Mouse (Mus musculus) cerebellum, postnatal 4 days (tissue): Measurements from ENCODE around the gene Tlcd1.
A peak's percentile ranks its signal among the peaks of the same experiment; 100 is the strongest.

Experiments used
- DNase-seq, 2 experiments: peaks; one replicate each; pipeline ENCODE4 v3.0.0; 2022; ENCODE audit warnings: low spot score in 2 of 2, mixed read lengths in 1 of 2

Tlcd1 gene

DNA sequence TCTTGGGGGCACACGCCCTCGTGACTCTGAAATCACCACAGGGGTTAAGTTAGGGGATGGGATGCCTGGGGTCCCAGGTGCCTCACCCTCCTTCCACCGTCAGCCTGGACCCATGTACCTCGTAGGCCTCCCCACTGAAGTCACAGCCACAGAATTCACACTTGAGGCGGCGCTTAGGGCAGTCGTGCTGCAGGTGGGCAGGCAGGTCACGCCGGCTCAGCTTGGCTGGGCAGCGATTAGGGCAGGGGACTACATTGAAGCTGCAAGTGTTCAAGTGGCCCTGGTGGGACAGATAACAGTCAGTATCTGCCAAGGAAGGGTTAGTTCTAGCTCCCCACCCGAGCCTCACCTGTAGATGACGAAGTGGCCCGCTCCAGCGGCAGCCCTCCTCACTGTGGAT is 15.3 kb upstream of the Tlcd1 start:
- no peak for DNase-seq

DNA sequence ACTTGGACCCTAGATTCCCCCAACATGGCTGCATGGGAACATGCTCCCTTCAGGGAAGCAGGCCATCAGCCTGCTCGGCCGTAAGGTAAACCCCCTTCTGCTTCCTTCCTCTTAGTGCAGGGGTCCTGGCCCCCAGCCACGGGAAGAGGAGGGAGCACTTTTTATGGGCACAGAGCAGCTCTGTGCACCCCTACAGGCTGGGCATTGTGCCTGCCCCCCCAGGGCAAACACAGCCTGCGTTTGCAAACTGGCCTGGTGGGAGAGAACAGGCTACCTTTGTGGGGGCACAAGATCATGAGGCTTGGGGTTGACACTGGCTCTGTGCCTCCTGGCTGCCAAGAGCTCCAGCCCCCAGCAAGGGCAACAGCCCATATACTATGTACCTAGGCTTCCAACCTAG is 14.5 kb upstream of the Tlcd1 start:
- no peak for DNase-seq

- DNase-seq = peak in 1 of 2 experiments; percentile 63
Measured at GRCm38 (mm10) chr11:78162504-78162903, 14.0 kb upstream of the Tlcd1 start.

- DNase-seq = no peak
Measured at GRCm38 (mm10) chr11:78163045-78163444, 13.5 kb upstream of the Tlcd1 start.

- DNase-seq = no peak
Measured at GRCm38 (mm10) chr11:78163681-78164603, 12.6 kb upstream of the Tlcd1 start.

DNA sequence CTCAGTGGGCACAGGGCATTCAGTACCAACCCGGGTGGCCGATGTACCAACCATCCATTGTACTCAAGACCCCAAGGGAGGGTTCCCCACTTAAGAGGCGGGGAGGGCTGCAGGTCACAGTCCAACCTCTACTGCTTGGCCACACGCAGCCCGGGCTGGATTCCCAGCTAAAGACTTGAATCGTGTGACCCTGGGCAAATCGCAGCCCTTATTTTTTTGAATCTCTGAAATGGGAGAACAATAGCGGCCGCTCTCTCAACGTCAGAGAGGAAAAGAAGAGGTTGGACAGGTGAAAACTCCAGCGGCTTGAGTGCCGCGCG is 11.9 kb upstream of the Tlcd1 start:
- no peak for DNase-seq

DNA sequence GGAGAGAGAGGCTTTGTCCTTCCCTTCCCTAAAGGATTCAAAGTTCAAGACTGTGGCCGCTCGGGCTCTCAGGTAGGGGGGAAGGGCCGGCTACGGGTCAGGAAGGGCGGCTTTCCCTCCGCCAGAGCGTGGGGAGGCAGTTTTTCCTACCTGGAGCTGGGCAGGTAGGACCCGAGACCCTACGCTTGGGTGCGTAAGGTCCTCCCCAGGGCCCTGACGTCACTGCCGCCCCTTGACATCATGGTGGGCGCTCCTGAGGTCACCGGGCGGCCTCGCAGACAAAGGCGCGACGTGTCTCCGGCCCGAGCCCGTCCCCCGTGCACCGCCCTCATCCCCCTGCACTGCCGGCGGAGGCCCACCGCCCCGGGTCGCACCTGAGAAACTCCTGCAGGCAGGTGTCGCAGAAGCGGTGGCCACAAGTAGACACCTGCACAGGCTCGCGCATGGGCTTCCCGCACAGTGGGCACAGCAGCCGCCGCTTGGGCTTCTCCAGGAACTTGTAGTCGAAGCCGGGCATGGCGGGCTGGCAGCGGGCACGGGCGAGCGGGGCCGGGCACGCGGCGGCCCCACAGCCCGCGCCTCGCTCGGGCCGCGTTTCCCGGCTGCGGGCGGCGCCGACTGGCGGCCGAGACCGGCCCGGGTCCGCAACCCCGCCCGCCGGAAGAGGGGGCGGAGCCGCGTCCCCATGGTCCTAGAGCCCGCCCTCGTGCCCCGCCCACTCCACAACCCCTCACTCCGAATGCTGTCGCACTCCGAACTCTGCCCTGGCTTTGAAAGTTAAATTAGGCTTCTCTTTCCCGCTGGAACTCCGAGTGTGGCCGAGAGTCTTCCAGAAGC is 11.4 kb upstream of the Tlcd1 start, which contains the start of gene Traf4:
Gene Traf4, minus strand, starts transcription at position 666 of the 837 bp plus-strand sequence.
- DNase-seq = peak in 1 of 2 experiments; percentile 83

DNA sequence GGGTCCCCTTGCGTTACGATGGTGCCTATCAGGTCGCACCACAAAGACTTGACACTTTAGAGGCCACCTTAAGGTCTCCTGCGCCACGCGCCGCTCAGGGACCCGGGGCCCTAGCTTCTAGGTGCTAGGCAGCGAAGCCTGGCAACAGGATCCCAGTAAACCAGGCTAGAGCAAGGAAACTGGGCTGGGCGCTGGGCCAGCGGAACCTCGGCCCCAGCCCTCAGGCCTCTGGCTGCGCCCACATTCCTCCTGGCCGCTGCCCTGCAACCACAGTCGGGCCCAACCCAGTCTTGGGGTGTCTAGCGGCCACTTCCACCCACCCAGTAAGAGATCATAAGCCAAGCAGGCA is 10.8 kb upstream of the Tlcd1 start:
- peak in 1 of 2 experiments; percentile 50 for DNase-seq

DNA sequence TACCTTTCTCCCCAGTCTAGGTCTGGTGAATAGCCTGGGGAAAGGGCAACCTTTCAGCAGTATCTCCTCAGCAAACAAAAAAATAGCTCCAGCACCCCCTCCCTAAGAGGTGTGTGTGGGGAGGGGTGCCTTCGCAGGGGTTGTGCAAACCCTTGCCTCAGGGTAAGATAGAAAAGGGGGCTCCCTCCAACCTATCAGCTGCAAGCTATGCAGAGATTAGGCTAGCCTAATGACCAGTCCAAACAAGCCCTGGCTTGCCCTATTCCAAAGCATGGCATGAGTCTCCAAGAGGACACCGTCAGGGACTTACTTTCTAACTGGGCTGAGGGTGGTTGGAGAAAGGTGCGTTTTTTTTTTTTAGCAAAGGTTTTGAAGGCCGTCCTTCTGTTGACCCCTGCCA is 10.3 kb upstream of the Tlcd1 start:
- no peak for DNase-seq

GRCm38 (mm10) chr11:78166640-78167039 is 9.9 kb upstream of the Tlcd1 start:
- DNase-seq = no peak

GRCm38 (mm10) chr11:78167257-78167959 is 9.1 kb upstream of the Tlcd1 start:
- no peak for DNase-seq

DNA sequence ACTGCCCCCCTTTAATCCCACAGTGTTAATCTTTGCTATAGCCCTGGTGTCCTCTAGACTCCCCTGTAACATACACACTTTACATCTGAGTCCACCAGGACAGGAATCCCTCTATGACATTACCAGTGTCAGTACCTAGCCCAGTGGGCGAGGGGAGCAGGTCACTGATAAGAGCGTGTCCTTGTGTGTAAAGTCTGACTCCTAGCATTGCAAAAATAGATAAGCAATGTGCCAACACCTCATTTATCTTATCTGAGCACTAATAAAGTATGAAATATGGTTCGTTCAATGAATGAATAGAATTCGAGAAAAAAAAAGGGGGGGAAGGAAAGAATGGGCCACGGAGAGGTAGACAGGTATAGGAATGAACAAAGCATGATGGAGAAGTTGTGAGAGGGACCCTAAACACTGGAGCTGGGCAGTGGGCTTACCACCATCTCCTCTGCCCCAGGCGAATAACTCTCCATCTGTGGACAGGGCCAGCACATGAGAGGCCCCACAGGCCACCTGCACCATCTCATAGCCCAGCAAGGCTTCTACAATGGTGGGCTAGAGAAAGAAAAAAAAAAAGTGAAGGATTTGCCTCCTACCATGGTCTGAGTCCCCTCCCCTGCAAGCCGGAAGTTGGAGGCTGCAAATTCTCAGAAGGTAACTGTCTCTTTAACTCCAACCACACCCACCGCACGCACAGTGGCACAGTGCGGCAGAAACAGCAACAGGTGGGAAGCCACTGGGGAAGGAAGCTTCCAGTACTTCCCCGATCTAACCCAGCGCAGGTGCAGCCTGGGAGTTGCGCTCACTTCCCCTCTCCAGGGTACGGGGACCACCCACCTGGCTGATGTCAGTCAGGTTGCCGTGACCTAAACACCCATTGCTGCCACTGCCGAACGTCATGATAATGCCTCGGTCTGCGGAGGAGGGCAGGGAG is 7.7 kb upstream of the Tlcd1 start:
- DNase-seq = no peak

DNA sequence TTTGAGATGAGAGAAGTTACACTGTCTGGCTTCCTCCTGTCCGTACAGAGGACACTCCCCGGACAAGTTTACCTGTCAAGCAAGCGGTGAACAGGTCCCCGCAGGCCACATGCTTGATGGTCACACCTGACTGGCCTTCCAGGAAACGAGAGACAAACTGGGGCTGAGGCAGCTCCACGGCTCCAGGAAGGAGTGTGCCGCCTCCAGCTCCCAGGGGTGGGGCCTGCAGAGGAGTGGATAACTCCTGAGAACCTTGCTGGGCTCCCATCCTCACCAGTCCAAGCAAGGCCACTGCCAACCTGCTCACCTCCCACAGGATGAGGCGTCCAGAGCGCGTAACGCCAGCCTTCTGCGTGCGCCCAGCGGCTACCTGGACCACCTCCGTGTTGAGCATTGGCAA is 6.2 kb upstream of the Tlcd1 start:
- DNase-seq = no peak

DNA sequence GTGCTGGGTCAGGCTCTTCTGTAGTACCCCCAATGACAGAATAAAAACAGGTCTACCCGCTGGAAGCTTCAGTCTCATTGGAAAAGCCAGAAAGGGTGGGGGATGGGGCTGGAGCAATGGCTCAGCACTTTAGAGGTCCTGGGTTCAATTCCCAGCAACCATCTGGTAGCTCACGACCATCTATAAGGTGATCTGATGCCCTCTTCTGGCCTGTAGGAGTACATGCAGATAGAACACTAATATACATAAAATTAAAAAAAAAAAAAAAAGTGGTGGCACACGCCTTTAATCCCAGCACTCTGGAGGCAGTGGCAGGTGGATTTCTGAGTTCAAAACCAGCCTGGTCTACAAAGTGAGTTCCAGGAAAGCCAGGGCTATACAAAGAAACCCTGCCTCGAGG is 5.2 kb upstream of the Tlcd1 start:
- DNase-seq = no peak

GRCm38 (mm10) chr11:78172034-78172747 is 4.3 kb upstream of the Tlcd1 start:
- DNase-seq = no peak

DNA sequence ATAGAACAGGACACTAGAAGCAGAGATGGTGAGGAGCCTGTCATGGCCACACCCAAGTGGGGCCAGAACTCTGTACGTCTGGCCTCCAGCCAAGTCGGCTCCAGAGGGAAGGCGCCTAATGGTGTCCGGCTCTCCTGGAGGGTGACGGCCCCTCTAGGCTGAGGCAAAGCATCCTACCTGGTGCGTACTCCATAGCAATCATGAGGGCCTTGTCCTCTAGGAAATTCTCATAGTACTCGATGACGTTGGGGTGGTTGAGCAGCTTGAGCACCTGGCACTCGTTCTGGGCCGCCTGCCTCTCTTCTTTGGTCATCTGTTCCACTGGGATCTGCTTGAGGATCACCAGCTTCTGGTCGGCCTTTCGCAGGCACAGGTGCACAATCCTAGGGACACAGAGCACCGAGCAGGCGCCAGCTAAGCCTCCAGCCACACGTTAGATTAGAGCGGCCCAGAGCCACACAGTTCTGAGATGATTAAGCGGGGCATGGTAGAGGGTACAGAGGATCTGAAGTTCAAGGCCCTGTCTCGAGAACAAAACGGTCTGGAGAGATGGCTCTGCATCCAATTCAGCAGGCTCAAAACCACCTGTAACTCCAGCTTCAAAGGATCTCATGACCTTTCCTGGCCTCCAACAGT is 3.6 kb upstream of the Tlcd1 start:
- DNase-seq = no peak

GRCm38 (mm10) chr11:78174506-78174905 is 2.0 kb upstream of the Tlcd1 start:
- no peak for DNase-seq

- no peak for DNase-seq
Measured at GRCm38 (mm10) chr11:78175771-78176401, 625 bp upstream of the Tlcd1 start.

GRCm38 (mm10) chr11:78176905-78177331 is 407 bp downstream of the Tlcd1 start:
- DNase-seq = no peak
